Mouse (Mus musculus): Measurements from ENCODE around the gene Nodal. TPM values are rescaled to one million over a fixed set of nuclear protein-coding genes. Genes with fewer than 3 reads are reported as not detected.

Nodal gene
- polyA plus RNA-seq, 1 experiment: 0.14 TPM

DNA sequence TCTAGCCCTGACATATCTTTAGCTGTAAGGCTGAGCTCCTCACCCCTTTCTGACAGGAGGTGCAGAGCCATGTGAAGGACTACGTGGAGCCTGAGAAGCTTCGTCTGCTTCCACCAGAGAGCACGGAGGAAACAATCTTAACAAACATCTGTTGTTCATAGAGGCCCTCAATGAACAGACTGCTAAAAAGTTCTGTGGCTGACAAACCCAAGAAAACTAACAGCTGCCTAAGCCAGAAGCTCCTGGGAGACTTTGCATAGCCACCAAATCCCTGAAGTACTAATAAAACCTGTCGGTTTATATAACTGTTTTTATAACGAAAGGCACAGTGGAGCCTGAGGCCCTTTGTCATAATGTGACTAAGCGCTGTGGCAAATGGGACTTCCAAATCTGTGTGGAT, 25.7 kb downstream of the Nodal start:
- Histone ChIP-seq H3K4me1 (ENCODE audit: control insufficient read depth, insufficient read depth, insufficient read length) (peaks cover 6% of the 10 kb centered on the region; the same call in 1 of the 2 replicates), H3K27me3 (ENCODE audit: control insufficient read depth, insufficient read depth, low read length) (no peaks in the 10 kb centered on the region), H3K4me3 (ENCODE audit: extremely low read depth, insufficient read depth, insufficient read length) (no peak overlapping the region), H3K27ac (ENCODE audit: insufficient read depth, low read length) (no peak overlapping the region), H3K36me3 (ENCODE audit: control insufficient read depth, insufficient read depth, low read length) (no peaks in the 10 kb centered on the region)
- TF ChIP-seq POLR2A (IDR thresholded peaks at IDR 0.05; ENCODE audit: low read depth, low read length) (no peak), CTCF (IDR thresholded peaks at IDR 0.05; ENCODE audit: extremely low read depth, insufficient read depth, insufficient read length, insufficient replicate concordance) (no peak)
- WGBS: 71% methylated on average over 6 of the region's 6 CpGs
- no peak for DNase-seq (ENCODE audit: low read depth in 1 of 2, low spot score in 2 of 2)

DNA sequence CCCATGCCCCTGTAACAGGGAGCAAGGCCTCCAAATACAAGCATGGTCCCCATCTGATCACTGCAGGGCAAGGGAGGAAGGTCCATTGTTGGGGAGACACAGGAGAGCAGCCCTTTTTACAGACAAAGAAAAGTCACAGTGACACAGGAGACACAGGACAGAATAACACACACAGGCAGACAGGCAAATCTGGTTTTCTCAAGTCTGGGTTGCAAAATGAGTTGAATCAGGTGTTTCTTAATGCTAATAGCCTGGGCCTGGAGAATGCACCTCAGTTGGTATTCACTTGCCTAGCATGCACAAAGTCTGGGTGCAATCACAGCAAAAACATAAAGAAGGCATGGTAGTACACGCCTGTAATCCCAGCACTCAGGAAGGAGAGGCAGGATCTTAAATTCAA, 26.1 kb downstream of the Nodal start:
- WGBS: 77% methylated on average over 1 of the region's 1 CpGs

GRCm38 (mm10) chr10:61445016-61445415, 27.2 kb downstream of the Nodal start:
- Histone ChIP-seq H3K27ac (ENCODE audit: insufficient read depth, low read length) (no peak overlapping the region), H3K4me3 (ENCODE audit: extremely low read depth, insufficient read depth, insufficient read length) (no peak overlapping the region), H3K36me3 (ENCODE audit: control insufficient read depth, insufficient read depth, low read length) (no peaks in the 10 kb centered on the region), H3K4me1 (ENCODE audit: control insufficient read depth, insufficient read depth, insufficient read length) (peaks cover 14% of the 10 kb centered on the region; the same call in 1 of the 2 replicates), H3K27me3 (ENCODE audit: control insufficient read depth, insufficient read depth, low read length) (no peaks in the 10 kb centered on the region)
- TF ChIP-seq POLR2A (IDR thresholded peaks at IDR 0.05; ENCODE audit: low read depth, low read length) (no peak), CTCF (IDR thresholded peaks at IDR 0.05; ENCODE audit: extremely low read depth, insufficient read depth, insufficient read length, insufficient replicate concordance) (no peak)
- WGBS: 76% methylated on average over 3 of the region's 3 CpGs
- no peak for DNase-seq (ENCODE audit: low read depth in 1 of 2, low spot score in 2 of 2)

More for the DNA sequence above, 26.1 kb downstream of the Nodal start:
- Histone ChIP-seq H3K27me3 (ENCODE audit: control insufficient read depth, insufficient read depth, low read length) (no peaks in the 10 kb centered on the region), H3K36me3 (ENCODE audit: control insufficient read depth, insufficient read depth, low read length) (no peaks in the 10 kb centered on the region), H3K4me3 (ENCODE audit: extremely low read depth, insufficient read depth, insufficient read length) (no peak overlapping the region), H3K27ac (ENCODE audit: insufficient read depth, low read length) (no peak overlapping the region), H3K4me1 (ENCODE audit: control insufficient read depth, insufficient read depth, insufficient read length) (peaks cover 8% of the 10 kb centered on the region; the same call in 1 of the 2 replicates)
- TF ChIP-seq CTCF (IDR thresholded peaks at IDR 0.05; ENCODE audit: extremely low read depth, insufficient read depth, insufficient read length, insufficient replicate concordance) (no peak), POLR2A (IDR thresholded peaks at IDR 0.05; ENCODE audit: low read depth, low read length) (no peak)
- DNase-seq (ENCODE audit: low read depth in 1 of 2, low spot score in 2 of 2): no peak

GRCm38 (mm10) chr10:61447581-61448353, 30.0 kb downstream of the Nodal start:
- H3K4me3 ChIP-seq (ENCODE audit: extremely low read depth, insufficient read depth, insufficient read length): no peak overlapping the region
- 66% methylated on average over 10 of the region's 10 CpGs for WGBS
- H3K36me3 ChIP-seq (ENCODE audit: control insufficient read depth, insufficient read depth, low read length): no peaks in the 10 kb centered on the region
- DNase-seq (ENCODE audit: low read depth in 1 of 2, low spot score in 2 of 2): peak in 1 of 2 experiments; percentile 16
- peak overlapping the region; percentile 15; the same call in 1 of the 2 replicates for H3K27ac ChIP-seq (ENCODE audit: insufficient read depth, low read length)
- peaks cover 17% of the 10 kb centered on the region; the same call in 1 of the 2 replicates for H3K4me1 ChIP-seq (ENCODE audit: control insufficient read depth, insufficient read depth, insufficient read length)
- H3K27me3 ChIP-seq (ENCODE audit: control insufficient read depth, insufficient read depth, low read length): no peaks in the 10 kb centered on the region
- TF ChIP-seq CTCF (IDR thresholded peaks at IDR 0.05; ENCODE audit: extremely low read depth, insufficient read depth, insufficient read length, insufficient replicate concordance) (no peak), POLR2A (IDR thresholded peaks at IDR 0.05; ENCODE audit: low read depth, low read length) (no peak)

GRCm38 (mm10) chr10:61448834-61449233, 31.1 kb downstream of the Nodal start:
- DNase-seq (ENCODE audit: low read depth in 1 of 2, low spot score in 2 of 2): no peak
- Histone ChIP-seq H3K27ac (ENCODE audit: insufficient read depth, low read length) (no peak overlapping the region), H3K4me1 (ENCODE audit: control insufficient read depth, insufficient read depth, insufficient read length) (peaks cover 17% of the 10 kb centered on the region; the same call in 1 of the 2 replicates), H3K4me3 (ENCODE audit: extremely low read depth, insufficient read depth, insufficient read length) (no peak overlapping the region), H3K36me3 (ENCODE audit: control insufficient read depth, insufficient read depth, low read length) (no peaks in the 10 kb centered on the region), H3K27me3 (ENCODE audit: control insufficient read depth, insufficient read depth, low read length) (no peaks in the 10 kb centered on the region)
- TF ChIP-seq CTCF (IDR thresholded peaks at IDR 0.05; ENCODE audit: extremely low read depth, insufficient read depth, insufficient read length, insufficient replicate concordance) (no peak), POLR2A (IDR thresholded peaks at IDR 0.05; ENCODE audit: low read depth, low read length) (no peak)
- WGBS: 57% methylated on average over 3 of the region's 3 CpGs

- Histone ChIP-seq H3K4me3 (ENCODE audit: extremely low read depth, insufficient read depth, insufficient read length) (peak overlapping the region; percentile 99), H3K4me1 (ENCODE audit: control insufficient read depth, insufficient read depth, insufficient read length) (peaks cover 13% of the 10 kb centered on the region; the same call in 1 of the 2 replicates), H3K27ac (ENCODE audit: insufficient read depth, low read length) (peak overlapping the region; percentile 84), H3K27me3 (ENCODE audit: control insufficient read depth, insufficient read depth, low read length) (no peaks in the 10 kb centered on the region), H3K36me3 (ENCODE audit: control insufficient read depth, insufficient read depth, low read length) (no peaks in the 10 kb centered on the region)
- DNase-seq (ENCODE audit: low read depth in 1 of 2, low spot score in 2 of 2): peak; percentile 22 to 59
- TF ChIP-seq CTCF (IDR thresholded peaks at IDR 0.05; ENCODE audit: extremely low read depth, insufficient read depth, insufficient read length, insufficient replicate concordance): no peak
- TF ChIP-seq POLR2A (IDR thresholded peaks at IDR 0.05; ENCODE audit: low read depth, low read length): no peak
- under 1% methylated on average over 8 of the region's 8 CpGs for WGBS
Measured at GRCm38 (mm10) chr10:61451463-61451930, 33.7 kb downstream of the Nodal start.
